Mouse (Mus musculus) forebrain, embryonic 16.5 days (tissue): ENCODE results near the gene Rpusd4. TPM values are rescaled to one million over a fixed set of nuclear protein-coding genes. Genes with fewer than 3 reads are reported as not detected.

ENCODE experiments used
- ATAC-seq: fragments of 200-750 bp; cut with Nextera tagmentation; 2 replicates; pipeline ENCODE4 v1.8.0; 2017; ENCODE audit warnings: mild to moderate bottlenecking, moderate library complexity
- H3K27ac ChIP-seq: fragments of 300-500 bp; sonication (generic); 2 replicates; pipeline ENCODE4 v1.5.1; 2014; ENCODE audit warnings: low read length, control low read depth
- H3K27me3 ChIP-seq: fragments of 300-500 bp; sonication (generic); replicated peaks from 2 replicates; pipeline ENCODE4 v1.6.1; 2014; ENCODE audit warnings: low read length; ENCODE audit not compliant: control insufficient read depth, insufficient read depth
- H3K36me3 ChIP-seq: fragments of 300-500 bp; sonication (generic); 2 replicates; pipeline ENCODE4 v1.6.1; 2014; ENCODE audit not compliant: control insufficient read depth, insufficient read depth
- H3K4me1 ChIP-seq: fragments of 300-500 bp; sonication (generic); replicated peaks from 2 replicates; pipeline ENCODE4 v1.6.1; 2014; ENCODE audit warnings: low read length; ENCODE audit not compliant: control insufficient read depth, insufficient read depth
- H3K4me2 ChIP-seq: fragments of 300-500 bp; sonication (generic); 2 replicates; pipeline ENCODE4 v1.6.1; 2014; ENCODE audit warnings: mild to moderate bottlenecking, low read length, control low read depth
- H3K4me3 ChIP-seq: fragments of 300-500 bp; sonication (generic); replicated peaks from 2 replicates; pipeline ENCODE4 v1.5.1; 2014; ENCODE audit warnings: mild to moderate bottlenecking, low read length, control low read depth
- H3K9ac ChIP-seq: fragments of 300-500 bp; sonication (generic); replicated peaks from 2 replicates; pipeline ENCODE4 v1.6.1; 2014; ENCODE audit warnings: low read depth, low read length, control low read depth
- H3K9me3 ChIP-seq: fragments of 300-500 bp; sonication (generic); 2 replicates; pipeline ENCODE4 v1.6.1; 2016; ENCODE audit warnings: low read length; ENCODE audit not compliant: control insufficient read depth
- WGBS: fragments of 180-500 bp; shearing (Covaris S2); extraction: QIAGEN DNeasy Blood & Tissue Kit; methylation state at CpG from one replicate; pipeline ENCODE4 v1.1.7; 2014; 5-methylcytosine and 5-hydroxymethylcytosine counted together
- polyA plus RNA-seq: library from polyadenylated mRNA; unstranded; fragments of >200 nt; fragmentation: Nextera tagmentation; extraction: Ambion mirVana; gene quantifications from 2 replicates; pipeline ENCODE4 v1.2.1, GENCODE M21; 2015

Rpusd4 gene
- polyA plus RNA-seq = 19.7 and 23.1 TPM in 2 replicates

- Histone ChIP-seq H3K4me1 (peaks cover 15% of the 10 kb centered on the region), H3K27me3 (no peaks in the 10 kb centered on the region), H3K4me3 (peak within 1 kb of the TSS; percentile 89), H3K4me2 (peak within 1 kb of the TSS; percentile 82), H3K9ac (peak within 1 kb of the TSS; percentile 90), H3K27ac (peak within 1 kb of the TSS; percentile 89), H3K36me3 (no peaks in the 10 kb centered on the region), H3K9me3 (no peaks in the 10 kb centered on the region)
- ATAC-seq = peak; percentile 96
- WGBS = under 1% methylated on average over 58 of the region's 62 CpGs
Measured at GRCm38 (mm10) chr9:35267146-35267975, at the start of gene Rpusd4, which contains the start of gene Fam118b. Rpusd4 (plus strand) TSS chr9:35267865. Fam118b (minus strand) TSS chr9:35267805.

- 83% methylated on average over 1 of the region's 1 CpGs for WGBS
- Histone ChIP-seq H3K36me3 (peaks cover 53% of the 10 kb centered on the region), H3K9ac (no peak overlapping the region), H3K9me3 (no peaks in the 10 kb centered on the region), H3K27me3 (no peaks in the 10 kb centered on the region), H3K27ac (no peak overlapping the region), H3K4me3 (no peak overlapping the region), H3K4me1 (no peaks in the 10 kb centered on the region), H3K4me2 (no peak overlapping the region)
- no peak for ATAC-seq
Measured at GRCm38 (mm10) chr9:35217963-35218362, 49.7 kb upstream of the Rpusd4 start.

- H3K9ac ChIP-seq = no peak overlapping the region
- H3K36me3 ChIP-seq = peaks cover 26% of the 10 kb centered on the region
- no peak overlapping the region for H3K27ac ChIP-seq
- no peaks in the 10 kb centered on the region for H3K27me3 ChIP-seq
- H3K4me3 ChIP-seq = no peak overlapping the region
- no peaks in the 10 kb centered on the region for H3K9me3 ChIP-seq
- ATAC-seq = no peak
- H3K4me1 ChIP-seq = no peaks in the 10 kb centered on the region
- over 99% methylated on average over 3 of the region's 3 CpGs for WGBS
- H3K4me2 ChIP-seq = no peak overlapping the region
Measured at GRCm38 (mm10) chr9:35223466-35223865, 44.2 kb upstream of the Rpusd4 start.

GRCm38 (mm10) chr9:35228671-35229070 is 39.0 kb upstream of the Rpusd4 start:
- Histone ChIP-seq H3K4me2 (no peak overlapping the region), H3K27me3 (no peaks in the 10 kb centered on the region), H3K9me3 (no peaks in the 10 kb centered on the region), H3K4me1 (no peaks in the 10 kb centered on the region), H3K4me3 (no peak overlapping the region), H3K27ac (no peak overlapping the region), H3K9ac (no peak overlapping the region), H3K36me3 (peaks cover 3% of the 10 kb centered on the region; the same call in 1 of the 2 replicates)
- ATAC-seq = no peak
- 94% methylated on average over 3 of the region's 3 CpGs for WGBS

- H3K9ac ChIP-seq = no peak overlapping the region
- H3K27me3 ChIP-seq = no peaks in the 10 kb centered on the region
- WGBS = 45% methylated on average over 3 of the region's 3 CpGs
- H3K4me3 ChIP-seq = no peak overlapping the region
- H3K36me3 ChIP-seq = peaks cover 16% of the 10 kb centered on the region
- no peak for ATAC-seq
- no peaks in the 10 kb centered on the region for H3K9me3 ChIP-seq
- H3K27ac ChIP-seq = no peak overlapping the region
- no peak overlapping the region for H3K4me2 ChIP-seq
- no peaks in the 10 kb centered on the region for H3K4me1 ChIP-seq
Measured at GRCm38 (mm10) chr9:35235996-35236395, 31.7 kb upstream of the Rpusd4 start.

GRCm38 (mm10) chr9:35238371-35238770 is 29.3 kb upstream of the Rpusd4 start:
- 89% methylated on average over 1 of the region's 1 CpGs for WGBS
- peaks cover 13% of the 10 kb centered on the region for H3K36me3 ChIP-seq
- no peaks in the 10 kb centered on the region for H3K4me1 ChIP-seq
- H3K27me3 ChIP-seq = no peaks in the 10 kb centered on the region
- H3K9ac ChIP-seq = no peak overlapping the region
- no peak for ATAC-seq
- no peak overlapping the region for H3K4me3 ChIP-seq
- H3K27ac ChIP-seq = no peak overlapping the region
- H3K4me2 ChIP-seq = no peak overlapping the region
- no peaks in the 10 kb centered on the region for H3K9me3 ChIP-seq

DNA sequence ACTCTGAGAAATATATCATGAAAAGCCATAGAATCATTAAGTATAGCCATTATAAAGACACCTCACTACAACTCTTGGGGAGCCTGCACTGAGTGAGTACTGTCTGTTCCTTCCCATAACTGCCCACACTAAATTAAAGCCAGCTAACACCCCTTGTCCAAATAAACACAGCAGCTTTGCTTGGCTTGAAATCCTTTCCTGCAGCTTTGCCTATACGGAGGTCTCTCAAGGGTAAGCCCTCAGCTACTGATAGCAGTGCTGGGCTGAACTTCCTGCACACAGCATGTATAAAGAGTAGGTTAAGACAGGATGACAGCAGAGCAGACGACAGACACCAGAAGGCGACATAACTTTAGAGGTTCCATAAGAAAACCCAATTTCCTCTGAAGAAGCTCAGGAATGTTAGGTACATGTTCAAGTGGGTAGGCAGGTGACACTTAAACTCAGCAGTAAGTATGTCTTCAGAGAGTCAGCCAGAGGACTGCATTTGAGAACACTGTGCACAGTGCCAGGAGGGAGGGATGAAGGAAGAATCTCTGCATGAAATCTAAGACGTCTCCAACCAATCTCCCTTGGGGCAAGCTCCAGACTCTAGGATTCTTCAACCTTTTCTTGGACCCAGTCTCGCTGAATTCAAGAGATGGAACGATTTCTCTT is 28.6 kb upstream of the Rpusd4 start:
- WGBS = 90% methylated on average over 6 of the region's 6 CpGs
- Histone ChIP-seq H3K36me3 (peaks cover 9% of the 10 kb centered on the region), H3K9me3 (no peaks in the 10 kb centered on the region), H3K27ac (no peak overlapping the region), H3K27me3 (no peaks in the 10 kb centered on the region), H3K4me3 (no peak overlapping the region), H3K4me1 (no peaks in the 10 kb centered on the region), H3K4me2 (no peak overlapping the region), H3K9ac (no peak overlapping the region)
- ATAC-seq = no peak

- no peaks in the 10 kb centered on the region for H3K4me1 ChIP-seq
- H3K27ac ChIP-seq = no peak overlapping the region
- WGBS = 70% methylated on average over 1 of the region's 1 CpGs
- no peak for ATAC-seq
- H3K9ac ChIP-seq = no peak overlapping the region
- no peak overlapping the region for H3K4me2 ChIP-seq
- H3K27me3 ChIP-seq = no peaks in the 10 kb centered on the region
- H3K36me3 ChIP-seq = peaks cover 4% of the 10 kb centered on the region
- no peak overlapping the region for H3K4me3 ChIP-seq
- H3K9me3 ChIP-seq = no peaks in the 10 kb centered on the region
Measured at GRCm38 (mm10) chr9:35239734-35240133, 27.9 kb upstream of the Rpusd4 start.

DNA sequence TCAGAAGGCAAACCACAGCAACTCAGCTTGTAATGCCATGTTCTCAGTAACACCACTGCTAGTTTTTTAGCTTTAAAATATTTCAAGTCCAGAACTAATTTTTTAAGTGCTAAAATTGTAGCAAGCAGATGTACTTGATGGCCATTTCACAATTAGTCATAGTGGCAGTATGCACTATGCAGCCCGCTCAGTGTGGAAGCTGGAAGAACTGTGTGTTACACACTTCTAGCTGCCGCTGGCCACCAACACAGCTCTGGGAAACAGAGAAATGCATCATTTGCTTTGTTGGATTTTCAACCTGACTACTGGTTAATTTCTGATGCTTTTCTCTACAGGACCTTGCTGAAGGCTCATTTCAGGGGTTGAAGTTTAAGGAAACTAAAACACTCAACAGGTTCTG is 20.3 kb upstream of the Rpusd4 start:
- no peak for ATAC-seq
- Histone ChIP-seq H3K4me3 (no peak overlapping the region), H3K36me3 (peaks cover 2% of the 10 kb centered on the region; the same call in 1 of the 2 replicates), H3K4me2 (no peak overlapping the region), H3K9ac (no peak overlapping the region), H3K27me3 (no peaks in the 10 kb centered on the region), H3K27ac (no peak overlapping the region), H3K9me3 (no peaks in the 10 kb centered on the region), H3K4me1 (peaks cover 6% of the 10 kb centered on the region; the same call in 1 of the 2 replicates)
- 98% methylated on average over 2 of the region's 2 CpGs for WGBS
